Mouse (Mus musculus) cerebellum, adult 11 months (tissue): ENCODE data around the gene Nt5dc2.

Experiments used
- DNase-seq: peaks from one replicate; pipeline ENCODE4 v3.0.0; 2022

Gene Nt5dc2

DNA sequence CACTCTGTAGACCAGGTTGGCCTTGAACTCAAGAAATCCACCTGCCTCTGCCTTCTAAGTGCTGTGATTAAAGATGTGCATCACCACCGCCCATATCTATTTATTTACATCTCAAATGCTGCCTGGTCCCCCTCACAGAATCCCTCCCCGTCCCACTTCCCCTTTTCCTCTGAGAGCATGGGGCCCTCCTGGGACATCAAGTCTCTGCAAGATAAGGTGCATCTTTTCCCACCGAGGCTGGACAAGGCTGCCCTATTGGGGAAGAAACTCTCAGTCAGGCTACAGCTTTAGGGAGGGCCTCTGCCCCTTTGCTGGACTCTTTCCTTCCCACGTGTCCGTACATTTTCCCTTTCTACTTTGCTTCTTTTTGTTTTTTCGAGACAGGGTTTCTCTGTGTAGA is 38.7 kb downstream of the Nt5dc2 start:
- no peak for DNase-seq

DNA sequence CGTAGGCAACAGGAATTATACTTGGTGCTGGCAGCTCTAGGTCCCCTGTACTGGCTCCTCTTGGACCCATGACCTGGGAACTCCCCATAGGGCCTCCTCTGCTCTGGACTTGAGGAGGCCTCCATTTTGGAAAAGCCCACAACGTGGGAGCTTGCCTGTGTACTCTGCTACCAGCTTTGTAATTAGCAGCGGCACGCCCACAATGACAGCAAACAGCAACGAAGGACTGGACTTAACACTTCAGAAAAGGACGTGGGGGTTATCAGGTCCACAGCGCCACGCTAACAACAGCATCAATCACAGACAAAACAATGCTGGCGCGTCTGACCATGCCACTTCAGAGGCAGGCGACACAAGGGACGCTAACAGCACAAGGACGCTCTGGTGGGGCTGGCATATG is 40.1 kb downstream of the Nt5dc2 start:
- DNase-seq, result no peak

DNA sequence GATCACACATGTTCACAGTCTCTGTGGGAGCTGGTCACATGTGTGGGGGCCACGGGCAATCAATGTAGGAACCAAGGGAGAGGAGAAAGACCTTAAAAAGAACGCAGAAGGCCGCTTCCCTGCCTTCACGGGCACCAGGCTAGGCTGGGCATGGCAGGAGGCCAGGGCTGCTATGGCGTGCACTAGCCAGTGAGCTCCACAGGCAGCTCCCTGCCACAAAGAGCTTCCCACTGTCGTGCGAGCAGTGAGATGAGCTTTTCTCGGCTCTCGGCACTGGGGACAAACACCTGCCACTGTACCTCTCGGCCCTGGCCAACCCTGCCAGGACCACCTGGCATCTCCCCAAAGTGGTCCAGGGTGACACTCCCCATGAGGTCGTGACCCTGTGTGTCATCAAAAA is 40.5 kb downstream of the Nt5dc2 start:
- DNase-seq, result peak; percentile 63

DNA sequence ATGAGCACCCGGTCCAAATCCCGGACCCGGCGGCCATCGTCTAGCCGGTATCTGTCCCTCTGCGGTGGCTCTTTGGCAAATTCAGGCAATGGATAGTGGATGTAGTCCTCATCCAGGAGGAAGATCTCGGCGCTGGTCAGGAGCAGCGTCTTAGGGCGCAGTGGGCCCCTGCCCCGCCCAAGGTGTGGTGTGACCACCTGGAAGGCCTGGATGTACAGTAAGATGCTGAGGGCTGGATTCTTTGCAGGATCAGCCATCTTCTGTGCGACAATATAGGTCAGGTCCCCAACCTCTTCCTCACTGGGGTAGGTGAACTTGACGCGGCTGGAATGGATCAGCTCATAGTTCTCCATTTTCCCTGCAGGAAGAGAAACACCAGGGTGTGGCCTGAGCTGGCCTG is 41.0 kb downstream of the Nt5dc2 start:
- DNase-seq, result no peak

DNA sequence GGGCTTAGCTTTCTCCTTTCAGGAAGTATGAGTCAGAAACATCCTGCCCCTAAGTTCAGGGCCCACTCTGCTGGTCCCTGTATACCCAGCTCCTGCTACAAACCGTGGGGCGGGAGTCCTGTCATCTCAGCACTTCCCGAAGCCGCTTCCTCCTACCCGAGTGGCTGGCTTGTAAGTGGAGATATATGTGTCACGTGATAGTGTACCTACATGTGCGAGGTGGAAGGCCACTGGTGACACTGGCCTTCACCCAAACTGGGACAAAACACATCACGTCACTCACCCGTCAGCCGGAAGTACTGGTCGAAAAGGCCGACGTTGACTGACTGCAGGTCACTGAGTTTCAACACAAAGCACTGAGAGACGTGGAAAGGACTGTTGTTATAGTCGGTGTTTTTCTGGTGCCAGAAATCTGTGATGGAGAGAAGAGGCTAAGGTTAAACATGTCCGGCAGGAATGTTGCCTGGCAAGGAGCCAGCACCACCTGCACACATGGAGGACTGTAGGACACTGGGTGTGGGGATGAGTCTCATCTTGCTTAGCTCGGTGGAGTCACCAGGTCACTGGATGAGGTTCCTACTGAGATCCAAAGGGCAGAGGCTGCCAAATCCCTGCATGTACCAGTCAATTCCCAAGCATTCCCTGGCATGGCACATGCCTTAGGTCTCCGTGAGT is 42.1 kb downstream of the Nt5dc2 start:
- DNase-seq, result peak; percentile 56

DNA sequence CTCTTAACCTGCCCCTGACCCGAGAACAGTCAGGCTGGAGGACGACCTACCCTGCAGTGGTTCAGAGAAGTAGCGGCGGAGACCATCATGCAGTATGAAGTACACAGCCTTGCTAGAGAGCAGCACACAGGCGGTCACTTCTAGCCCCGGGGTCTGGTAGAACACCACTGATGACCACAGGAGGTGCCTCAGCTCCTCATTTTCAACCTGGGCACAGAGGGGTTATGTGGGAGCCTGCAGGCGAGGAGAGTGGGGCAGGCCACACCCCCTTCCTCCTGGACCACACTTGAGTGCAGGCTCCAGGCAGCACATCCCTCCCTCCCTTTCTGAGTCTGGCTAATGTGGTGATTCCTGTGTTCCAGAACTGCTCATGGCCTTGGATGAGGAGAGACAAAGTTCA is 42.7 kb downstream of the Nt5dc2 start:
- no peak for DNase-seq

DNA sequence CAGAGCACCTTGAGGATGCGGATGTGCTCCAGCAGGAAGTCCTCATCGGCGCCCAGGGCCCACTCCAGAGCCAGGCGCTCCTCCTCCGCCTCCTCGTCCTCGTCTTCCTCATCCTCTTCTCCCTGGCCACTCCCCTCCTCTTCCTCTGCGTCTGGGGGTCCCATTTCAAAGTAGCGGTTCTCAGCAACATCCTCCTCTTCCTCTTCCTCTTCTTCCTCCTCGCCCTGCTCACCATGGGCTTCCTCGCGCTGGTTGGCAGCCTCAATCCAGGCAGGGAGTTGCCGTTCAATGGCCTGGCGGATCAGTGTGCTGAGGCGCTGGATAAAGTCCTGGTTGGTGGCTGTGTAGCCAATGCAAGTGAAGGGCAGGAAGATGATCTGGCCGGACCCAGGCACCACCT is 46.4 kb downstream of the Nt5dc2 start:
- no peak for DNase-seq

DNA sequence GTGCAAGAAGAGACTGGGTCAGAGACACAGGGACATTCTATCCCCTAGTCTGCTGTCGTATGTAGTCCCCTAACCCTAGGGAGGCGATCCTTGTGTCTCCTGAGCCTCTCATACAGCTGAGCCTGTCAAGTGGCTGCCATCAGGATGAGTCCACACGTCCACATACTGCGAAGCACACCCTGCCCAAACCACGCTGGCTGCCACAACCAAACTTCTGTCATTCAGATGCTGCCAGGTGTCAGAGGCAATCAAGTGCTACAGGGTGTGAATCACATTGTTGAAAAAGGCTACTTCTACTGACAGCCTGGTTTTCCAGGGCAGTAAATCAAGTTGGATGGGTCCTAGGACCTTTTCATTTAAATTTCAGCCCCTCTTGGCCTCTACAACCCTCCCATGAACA is 46.9 kb downstream of the Nt5dc2 start:
- no peak for DNase-seq

DNA sequence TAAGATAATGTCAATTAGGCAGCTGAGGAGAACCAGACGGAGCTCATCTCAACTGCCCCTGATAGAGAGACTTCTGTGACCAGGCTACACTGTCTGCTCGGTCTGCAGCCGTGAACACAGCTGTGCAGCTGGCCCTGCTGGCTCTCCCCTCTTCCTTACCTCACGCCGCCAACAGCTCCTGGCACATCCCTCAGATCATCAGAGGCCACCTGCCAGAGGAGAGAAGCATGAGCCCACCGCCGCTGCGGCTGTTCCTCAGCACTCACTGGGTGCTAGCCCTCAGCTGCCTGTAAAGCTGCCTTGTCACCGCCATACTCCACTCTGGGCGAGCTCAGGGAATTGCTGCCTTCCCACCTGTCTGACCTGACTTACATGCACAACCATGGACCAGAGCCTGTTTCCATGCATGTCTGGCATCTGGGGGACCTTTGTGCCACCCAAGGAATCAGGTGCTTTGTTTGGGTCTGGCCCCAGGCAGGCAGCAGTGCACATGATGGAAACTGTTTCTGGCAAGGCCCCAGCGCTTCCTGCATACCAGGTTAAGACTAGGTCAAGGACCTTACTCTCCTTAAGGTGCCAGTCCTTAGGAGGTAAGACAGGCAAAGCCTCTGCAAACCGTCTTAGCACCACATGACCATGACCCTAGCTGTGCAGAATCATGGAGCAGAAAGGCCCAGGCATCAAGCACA is 49.0 kb downstream of the Nt5dc2 start:
- no peak for DNase-seq

DNA sequence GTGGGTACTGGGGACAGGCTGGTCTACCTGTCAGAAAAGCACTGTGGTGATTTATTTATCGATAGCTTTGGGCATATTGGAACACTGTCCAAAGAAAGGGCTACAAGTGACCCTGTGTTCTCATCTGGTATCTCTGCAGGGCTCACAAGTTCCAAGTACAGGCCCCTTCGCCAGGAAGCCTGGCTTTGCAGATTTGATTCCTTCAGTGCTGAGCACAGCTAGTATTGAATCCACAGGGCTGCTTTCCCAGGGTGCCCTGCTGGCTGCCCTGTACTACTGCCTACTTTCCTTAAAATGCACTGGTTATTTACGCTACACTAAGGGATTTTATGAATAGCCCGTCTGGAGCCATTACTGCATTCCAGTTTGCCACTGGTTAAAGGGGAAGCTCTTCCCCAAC is 50.7 kb downstream of the Nt5dc2 start:
- DNase-seq, result no peak

DNA sequence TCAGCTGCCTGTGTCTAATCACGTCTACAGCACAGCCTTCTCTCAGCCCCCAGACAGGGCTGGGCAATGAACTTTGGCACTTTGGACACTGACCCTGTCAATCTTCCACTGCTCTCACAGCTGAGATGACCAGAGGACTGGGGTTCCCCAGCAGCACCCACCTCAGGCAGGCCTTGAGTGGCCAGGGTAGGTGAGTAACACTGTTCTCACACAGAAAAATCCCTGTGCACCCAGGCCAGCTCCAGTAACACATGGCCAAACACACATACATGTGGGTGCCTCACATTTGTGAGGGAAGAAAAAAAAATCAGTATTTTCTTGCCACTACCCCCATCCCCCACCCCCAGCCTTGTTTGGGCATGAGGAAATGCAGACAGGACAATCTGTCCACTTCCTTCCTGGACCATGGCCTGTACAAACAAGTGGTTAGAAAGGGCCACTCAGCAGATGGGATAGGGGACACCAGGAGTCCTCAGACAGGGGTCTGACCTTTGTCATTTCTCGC is 52.0 kb downstream of the Nt5dc2 start:
- DNase-seq, result no peak

DNA sequence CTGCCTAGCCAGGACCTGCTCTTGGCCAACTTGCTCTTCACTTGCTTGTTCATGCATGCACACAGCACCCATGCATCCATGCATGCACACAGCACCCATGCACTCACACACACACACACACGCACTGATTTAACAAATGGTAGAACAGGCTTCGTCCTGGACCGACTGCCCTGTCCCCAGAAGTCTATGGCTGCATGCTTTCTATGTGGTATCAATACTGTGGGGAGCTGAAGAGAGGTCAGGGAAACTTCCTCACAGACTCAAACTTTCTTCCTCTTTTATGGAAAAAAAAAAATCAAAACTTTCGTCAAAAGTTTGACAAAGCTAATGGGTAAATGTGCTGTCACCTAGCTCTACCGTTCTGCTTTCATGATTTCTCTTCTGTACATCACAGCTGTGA is 52.7 kb downstream of the Nt5dc2 start:
- no peak for DNase-seq

DNA sequence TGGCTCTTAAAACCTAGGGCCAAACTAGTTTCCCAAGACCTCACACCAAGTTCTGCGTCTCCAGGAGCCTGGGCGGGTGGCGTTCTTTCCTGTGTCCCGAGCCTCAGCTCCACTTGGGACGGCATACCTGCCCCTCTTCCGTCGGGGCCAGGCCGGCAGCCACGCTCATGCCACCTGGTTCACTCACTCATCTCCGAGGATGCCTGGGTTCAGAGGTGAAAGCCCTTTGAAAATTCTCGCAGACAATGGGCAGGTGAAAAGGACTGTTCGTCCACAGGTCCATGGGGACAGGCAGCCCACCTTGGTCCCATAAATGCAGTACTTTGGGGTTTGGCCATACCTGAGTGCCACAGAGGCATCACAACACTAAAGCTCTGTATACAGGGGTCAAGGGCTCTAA is 53.3 kb downstream of the Nt5dc2 start:
- DNase-seq, result no peak

DNA sequence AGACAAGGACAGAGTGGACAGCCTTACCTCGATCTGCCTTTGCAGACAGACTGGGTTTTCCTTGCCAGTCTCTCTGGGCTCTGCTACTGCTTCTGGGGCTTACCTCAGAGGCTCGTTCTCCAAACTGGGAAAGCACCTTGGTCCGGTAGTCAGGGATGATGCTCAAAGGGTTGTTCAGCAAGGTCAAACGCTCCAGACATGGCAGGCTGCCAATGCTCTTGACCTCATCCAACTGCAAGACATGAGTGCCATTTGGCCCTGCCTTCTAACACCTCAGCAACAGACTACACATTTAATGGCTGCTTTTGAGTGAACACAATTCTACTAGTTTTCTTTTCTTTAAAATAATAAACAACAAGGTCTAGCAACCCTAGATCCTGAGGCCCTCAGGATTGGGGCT is 55.8 kb downstream of the Nt5dc2 start:
- DNase-seq, result no peak
